Mouse (Mus musculus): Measurements from ENCODE around the gene Gm21860.
"Not testable (repeated sequence)": the region's sequence is repeated elsewhere in the genome, so short reads cannot be mapped to it uniquely, and the experiment has no call there.

The Gm21860 gene

DNA sequence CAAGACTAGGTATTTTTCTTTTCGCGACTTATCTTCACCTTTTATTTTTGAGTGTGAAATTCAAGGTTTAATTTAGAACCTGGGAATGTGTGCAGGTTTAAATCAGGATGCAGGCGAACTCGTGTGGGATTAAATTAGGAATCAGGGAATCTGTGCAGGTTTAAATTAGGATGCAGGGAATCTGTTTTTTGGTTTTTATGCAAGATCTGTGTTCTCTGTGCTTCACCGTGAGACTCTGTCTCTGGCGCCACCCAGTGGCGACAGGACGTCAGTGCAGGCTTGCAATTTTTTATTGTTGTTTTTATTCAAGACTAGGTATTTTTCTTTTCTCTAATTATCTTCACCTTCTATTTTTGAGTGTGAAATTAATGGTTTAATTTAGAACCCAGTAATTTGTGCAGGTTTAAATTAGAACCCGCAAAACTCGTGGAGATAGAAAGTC is 22.5 kb downstream of the Gm21860 start:
- DNase-seq (ENCODE audit: low spot score) = not testable (repeated sequence)

DNA sequence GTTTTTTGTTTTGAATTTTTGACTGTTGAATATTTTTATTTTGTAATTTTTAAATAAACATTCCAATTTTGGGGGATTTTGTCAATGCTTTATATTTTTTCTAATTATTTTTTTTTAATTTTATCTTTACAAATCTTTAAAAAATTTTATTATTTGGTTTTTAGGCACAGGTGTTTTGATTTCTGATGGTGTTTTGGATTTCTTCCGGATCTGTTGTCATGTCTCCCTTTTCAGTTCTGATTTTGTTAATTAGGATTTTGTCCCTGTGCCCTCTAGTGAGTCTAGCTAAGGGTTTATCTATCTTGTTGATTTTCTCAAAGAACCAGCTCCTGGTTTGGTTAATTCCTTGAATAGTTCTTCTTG is 23.0 kb downstream of the Gm21860 start:
- not testable (repeated sequence) for DNase-seq (ENCODE audit: low spot score)

DNA sequence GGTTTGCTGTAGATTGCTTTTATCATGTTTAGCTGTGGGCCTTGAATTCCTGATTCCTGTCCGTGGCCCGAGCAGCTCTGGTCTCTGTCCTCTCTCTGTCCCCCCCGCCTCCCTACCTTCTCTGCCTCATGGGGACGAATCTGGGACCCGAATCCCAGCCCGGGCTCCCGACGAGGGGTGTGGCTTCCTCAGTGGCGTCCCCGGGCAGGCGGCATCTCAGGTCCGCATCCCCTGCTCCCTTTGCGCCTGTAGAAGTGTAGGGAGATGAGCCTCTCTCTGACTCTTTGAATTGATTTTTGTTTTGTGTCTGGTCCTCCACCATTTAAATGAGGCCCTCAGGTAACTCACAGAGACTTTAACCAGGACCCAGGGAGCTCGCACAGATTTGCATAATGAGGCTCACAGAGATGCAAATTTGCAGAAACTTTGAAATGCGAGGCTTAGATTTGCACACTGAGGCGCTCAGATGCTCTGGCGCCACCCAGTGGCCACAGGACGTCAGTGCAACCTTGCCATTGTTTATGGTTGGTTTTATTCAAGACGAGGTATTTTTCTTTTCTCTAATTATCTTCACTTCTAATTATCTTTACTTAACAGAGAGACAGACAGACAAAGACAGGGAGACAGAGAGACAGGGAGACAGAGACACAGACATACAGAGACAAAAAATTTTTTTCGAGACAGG is 23.6 kb downstream of the Gm21860 start:
- peak; percentile 15 for DNase-seq (ENCODE audit: low spot score)

DNA sequence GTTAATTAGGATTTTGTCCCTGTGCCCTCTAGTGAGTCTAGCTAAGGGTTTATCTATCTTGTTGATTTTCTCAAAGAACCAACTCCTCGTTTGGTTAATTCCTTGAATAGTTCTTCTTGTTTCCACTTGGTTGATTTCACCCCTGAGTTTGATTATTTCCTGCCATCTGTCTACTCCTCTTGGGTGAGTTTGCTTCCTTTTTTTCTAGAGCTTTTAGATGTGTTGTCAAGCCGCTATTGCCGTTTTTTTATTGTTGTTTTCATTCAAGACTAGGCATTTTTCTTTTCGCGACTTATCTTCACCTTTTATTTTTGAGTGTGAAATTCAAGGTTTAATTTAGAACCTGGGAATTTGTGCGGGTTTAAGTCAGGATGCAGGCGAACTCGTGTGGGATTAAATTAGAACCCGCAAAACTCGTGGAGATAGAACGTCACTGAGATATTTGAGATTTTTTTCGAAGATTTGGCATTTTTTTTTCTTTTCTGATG is 24.8 kb downstream of the Gm21860 start:
- not testable (repeated sequence) for DNase-seq (ENCODE audit: low spot score)

DNA sequence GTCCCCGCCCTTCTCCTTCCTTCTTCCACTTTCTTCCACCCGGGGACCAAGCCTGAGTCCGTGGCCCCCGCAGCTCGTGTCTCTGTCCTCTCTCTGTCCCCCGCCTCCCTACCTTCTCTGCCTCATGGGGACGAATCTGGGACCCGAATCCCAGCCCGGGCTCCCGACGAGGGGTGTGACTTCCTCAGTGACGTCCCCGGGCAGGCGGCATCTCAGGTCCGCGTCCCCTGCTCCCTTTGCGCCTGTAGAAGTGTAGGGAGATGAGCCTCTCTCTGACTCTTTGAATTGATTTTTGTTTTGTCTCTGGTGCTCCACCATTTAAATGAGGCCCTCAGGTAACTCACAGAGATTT is 25.7 kb downstream of the Gm21860 start:
- DNase-seq (ENCODE audit: low spot score) = peak; percentile 27

DNA sequence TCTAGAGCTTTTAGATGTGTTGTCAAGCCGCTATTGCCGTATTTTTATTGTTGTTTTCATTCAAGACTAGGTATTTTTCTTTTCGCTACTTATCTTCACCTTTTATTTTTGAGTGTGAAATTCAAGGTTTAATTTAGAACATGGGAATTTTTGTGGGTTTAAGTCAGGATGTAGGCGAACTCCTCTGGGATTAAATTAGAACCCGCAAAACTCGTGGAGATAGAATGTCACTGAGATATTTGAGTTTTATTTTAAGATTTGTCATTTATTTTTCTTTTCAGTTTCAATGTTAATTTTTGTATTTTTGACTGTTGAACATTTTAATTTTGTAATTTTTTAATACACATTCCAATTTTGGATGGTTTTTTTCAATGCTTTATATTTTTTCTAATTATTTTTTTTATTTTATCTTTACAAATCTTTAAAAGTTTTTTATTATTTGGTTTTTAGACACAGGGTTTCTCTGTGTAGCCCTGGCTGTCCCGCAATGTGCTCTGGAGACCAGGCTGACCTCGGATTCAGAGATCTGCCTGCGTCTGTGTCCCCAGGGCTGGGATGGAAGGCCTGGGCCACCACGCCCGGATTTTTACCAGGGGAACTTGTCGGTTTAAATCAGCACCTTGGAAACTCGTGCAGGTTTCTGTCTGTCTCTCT is 26.2 kb downstream of the Gm21860 start:
- peak; percentile 10 for DNase-seq (ENCODE audit: low spot score)

DNA sequence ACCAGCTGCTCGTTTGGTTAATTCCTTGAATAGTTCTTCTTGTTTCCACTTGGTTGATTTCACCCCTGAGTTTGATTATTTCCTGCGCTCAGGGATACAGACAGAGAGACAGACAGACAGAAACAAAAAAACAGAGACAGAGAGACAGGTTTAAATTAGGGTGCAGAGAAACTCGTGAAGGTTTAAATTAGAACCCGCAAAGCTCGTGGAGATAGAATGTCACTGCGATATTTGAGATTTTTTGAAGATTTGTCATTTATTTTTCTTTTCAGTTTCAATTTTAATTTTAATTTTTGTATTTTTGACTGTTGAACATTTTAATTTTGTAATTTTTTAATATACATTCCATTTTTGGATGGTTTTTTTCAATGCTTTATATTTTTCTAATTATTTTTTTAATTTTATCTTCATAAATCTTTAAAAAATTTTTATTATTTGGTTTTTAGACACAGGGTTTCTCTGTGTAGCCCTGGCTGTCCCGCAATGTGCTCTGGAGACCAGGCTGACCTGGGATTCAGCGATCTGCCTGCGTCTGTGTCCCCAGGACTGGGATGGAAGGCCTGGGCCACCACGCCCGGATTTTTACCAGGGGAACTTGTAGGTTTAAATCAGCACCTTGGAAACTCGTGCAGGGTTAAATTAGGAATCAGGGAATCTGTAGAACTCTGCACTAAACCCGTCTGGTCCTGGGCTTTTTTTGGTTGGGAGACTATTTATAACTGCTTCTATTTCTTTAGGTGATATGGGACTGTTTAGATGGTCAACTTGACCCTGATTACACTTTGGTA is 27.3 kb downstream of the Gm21860 start:
- DNase-seq (ENCODE audit: low spot score) = not testable (repeated sequence)

DNA sequence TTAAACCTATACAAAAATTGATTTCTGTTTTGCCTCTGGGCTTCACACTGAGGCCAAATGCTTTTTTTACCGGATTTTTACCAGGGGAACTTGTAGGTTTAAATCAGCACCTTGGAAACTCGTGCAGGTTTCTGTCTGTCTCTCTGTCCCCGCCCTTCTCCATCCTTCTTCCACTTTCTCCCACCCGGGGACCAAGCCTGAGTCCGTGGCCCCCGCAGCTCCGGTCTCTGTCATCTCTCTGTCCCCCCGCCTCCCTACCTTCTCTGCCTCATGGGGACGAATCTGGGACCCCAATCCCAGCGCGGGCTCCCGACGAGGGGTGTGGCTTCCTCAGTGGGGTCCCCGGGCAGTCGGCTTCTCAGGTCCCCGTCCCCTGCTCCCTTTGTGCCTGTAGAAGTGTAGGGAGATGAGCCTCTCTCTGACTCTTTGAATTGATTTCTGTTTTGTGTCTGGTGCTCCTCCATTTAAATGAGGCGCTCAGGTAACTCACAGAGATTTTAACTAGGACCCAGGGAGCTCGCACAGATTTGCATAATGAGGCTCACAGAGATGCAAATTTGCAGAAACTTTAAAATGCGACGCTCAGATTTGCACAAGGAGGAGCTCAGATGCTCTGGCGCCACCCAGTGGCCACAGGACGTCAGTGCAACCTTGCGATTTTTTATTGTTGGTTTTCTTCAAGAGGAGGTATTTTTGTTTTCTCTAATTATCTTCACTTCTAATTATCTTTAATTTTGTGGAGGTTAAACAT is 28.7 kb downstream of the Gm21860 start:
- DNase-seq (ENCODE audit: low spot score) = not testable (repeated sequence)

DNA sequence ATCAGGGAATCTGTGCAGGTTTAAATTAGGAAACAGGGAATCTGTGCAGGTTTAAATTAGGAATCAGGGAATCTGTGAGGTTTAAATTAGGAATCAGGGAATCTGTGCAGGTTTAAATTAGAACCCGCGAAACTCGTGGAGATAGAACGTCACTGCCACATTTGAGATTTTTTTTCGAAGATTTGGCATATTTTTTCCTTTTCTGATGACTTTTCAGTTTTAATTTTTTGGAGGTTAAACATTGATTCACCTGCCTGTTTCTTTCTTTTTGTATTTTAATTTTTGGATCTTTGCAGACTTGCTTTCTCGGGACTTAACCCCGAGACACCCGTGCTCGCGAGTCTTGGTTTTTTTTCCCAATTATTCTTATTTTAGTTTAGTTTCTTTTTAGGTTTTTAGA is 29.5 kb downstream of the Gm21860 start:
- not testable (repeated sequence) for DNase-seq (ENCODE audit: low spot score)

DNA sequence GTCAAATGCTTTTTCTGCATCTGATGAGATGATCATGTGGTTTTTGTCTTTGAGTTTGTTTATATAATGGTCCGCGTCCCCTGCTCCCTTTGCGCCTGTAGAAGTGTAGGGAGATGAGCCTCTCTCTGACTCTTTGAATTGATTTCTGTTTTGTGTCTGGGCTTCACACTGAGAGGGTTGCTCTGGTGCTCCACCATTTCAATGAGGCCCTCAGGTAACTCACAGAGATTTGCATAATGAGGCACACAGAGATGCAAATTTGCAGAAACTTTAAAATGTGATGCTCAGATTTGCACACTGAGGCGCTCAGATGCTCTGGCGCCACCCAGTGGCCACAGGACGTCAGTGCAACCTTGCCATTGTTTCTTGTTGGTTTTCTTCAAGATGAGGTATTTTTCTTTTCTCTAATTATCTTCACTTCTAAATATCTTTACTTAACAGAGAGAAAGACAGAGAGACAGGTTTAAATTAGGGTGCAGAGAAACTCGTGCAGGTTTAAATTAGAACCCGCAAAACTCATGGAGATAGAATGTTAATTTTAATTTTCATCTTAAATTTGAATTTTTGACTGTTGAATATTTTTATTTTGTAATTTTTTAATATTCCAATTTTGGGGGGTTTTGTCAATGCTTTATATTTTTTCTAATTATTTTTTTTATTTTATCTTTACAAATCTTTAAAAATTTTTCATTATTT is 30.5 kb downstream of the Gm21860 start:
- DNase-seq (ENCODE audit: low spot score) = not testable (repeated sequence)

DNA sequence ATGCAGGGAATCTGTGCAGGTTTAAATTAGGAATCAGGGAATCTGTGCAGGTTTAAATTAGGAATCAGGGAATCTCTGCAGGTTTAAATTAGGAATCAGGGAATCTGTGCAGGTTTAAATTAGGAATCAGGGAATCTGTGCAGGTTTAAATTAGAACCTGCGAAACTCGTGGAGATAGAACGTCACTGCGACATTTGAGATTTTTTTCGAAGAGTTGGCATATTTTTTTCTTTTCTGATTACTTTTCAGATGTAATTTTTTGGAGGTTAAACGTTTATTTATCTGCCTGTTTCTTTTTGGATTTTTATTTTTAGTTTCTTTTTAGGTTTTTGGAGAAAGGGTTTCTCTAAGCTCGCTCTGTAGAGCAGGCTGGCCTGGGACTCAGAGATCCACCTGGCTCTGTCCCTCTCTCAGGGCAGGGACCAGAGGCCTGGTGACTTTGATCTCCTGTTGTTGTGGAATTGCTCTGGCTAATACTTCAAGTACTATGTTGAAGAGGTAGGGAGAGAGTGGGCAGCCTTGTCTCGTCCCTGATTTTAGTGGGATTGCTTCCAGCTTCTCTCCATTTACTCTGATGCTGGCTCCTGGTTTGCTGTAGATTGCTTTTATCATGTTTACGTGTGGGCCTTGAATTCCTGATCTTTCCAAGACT is 31.2 kb downstream of the Gm21860 start:
- peak; percentile 20 for DNase-seq (ENCODE audit: low spot score)

DNA sequence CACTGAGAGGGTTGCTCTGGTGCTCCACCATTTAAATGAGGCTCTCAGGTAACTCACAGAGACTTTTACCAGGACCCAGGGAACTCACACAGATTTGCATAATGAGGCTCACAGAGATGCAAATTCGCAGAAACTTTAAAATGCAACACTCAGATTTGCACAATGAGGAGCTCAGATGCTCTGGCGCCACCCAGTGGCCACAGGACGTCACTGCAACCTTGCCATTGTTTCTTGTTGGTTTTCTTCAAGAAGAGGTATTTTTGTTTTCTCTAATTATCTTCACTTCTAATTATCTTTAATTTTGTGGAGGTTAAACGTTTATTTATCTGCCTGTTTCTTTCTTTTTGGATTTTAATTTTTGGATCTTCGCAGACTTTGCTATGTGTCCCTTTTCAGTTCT is 34.1 kb downstream of the Gm21860 start:
- DNase-seq (ENCODE audit: low spot score) = not testable (repeated sequence)

DNA sequence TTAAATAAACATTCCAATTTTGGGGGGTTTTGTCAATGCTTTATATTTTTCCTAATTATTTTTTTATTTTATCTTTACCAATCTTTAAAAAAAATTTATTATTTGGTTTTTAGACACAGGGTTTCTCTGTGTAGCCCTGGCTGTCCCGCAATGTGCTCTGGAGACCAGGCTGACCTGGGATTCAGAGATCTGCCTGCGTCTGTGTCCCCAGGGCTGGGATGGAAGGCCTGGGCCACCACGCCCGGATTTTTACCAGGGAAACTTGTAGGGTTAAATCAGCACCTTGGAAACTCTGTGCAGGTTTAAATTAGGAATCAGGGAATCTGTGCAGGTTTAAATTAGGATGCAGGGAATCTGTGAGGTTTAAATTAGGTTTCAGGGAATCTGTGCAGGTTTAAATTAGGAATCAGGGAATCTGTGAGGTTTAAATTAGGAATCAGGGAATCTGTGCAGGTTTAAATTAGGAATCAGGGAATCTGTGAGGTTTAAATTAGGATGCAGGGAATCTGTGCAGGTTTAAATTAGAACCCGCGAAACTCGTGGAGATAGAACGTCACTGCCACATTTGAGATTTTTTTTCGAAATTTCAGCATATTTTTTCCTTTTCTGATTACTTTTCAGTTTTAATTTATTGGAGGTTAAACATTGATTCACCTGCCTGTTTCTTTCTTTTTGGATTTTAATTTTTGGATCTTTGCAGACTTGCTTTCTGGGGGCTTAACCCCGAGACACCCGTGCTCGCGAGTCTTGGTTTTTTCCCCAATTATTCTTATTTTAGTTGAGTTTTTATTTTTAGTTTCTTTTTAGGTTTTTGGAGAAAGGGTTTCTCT is 35.0 kb downstream of the Gm21860 start:
- not testable (repeated sequence) for DNase-seq (ENCODE audit: low spot score)

DNA sequence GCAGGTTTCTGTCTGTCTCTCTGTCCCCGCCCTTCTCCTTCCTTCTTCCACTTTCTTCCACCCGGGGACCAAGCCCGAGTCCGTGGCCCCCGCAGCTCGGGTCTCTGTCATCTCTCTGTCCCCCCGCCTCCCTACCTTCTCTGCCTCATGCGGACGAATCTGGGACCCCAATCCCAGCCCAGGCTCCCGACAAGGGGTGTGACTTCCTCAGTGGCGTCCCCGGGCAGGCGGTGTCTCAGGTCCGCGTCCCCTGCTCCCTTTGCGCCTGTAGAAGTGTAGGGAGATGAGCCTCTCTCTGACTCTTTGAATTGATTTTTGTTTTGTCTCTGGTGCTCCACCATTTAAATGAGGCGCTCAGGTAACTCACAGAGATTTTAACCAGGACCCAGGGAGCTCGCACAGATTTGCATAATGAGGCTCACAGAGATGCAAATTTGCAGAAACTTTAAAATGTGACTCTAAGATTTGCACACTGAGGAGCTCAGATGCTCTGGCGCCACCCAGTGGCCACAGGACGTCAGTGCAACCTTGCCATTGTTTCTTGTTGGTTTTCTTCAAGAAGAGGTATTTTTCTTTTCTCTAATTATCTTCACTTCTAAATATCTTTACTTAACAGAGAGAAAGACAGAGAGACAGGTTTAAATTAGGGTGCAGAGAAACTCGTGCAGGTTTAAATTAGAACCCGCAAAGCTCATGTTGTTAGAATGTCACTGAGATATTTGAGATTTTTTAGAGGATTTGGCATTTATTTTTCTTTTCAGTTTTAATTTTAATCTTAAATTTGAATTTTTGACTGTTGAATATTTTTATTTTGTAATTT is 35.8 kb downstream of the Gm21860 start:
- peak; percentile 42 for DNase-seq (ENCODE audit: low spot score)

DNA sequence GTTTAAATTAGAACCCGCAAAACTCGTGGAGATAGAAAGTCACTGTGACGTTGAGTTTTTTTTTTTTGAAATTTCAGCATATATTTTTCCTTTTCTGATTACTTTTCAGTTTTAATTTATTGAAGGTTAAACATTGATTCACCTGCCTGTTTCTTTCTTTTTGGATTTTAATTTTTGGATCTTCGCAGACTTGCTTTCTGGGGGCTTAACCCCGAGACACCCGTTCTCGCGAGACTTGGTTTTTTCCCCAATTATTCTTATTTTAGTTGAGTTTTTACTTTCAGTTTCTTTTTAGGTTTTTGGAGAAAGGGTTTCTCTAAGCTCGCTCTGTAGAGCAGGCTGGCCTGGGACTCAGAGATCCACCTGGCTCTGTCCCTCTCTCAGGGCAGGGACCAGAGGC is 36.6 kb downstream of the Gm21860 start:
- DNase-seq (ENCODE audit: low spot score) = not testable (repeated sequence)

DNA sequence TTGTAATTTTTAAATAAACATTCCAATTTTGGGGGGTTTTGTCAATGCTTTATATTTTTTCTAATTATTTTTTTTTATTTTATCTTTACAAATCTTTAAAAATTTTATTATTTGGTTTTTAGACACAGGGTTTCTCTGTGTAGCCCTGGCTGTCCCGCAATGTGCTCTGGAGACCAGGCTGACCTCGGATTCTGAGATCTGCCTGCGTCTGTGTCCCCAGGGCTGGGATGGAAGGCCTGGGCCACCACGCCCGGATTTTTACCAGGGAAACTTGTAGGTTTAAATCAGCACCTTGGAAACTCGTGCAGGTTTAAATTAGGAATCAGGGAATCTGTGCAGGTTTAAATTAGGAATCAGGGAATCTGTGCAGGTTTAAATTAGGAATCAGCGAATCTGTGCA is 37.1 kb downstream of the Gm21860 start:
- DNase-seq (ENCODE audit: low spot score) = not testable (repeated sequence)
